Mouse (Mus musculus) limb, embryonic 15.5 days (tissue): ENCODE measurements around the gene Plxdc1. TPM values are rescaled to one million over a fixed set of nuclear protein-coding genes. Genes with fewer than 3 reads are reported as not detected.
A peak's percentile ranks its signal among the peaks of the same experiment; 100 is the strongest.

ENCODE experiments used
- ATAC-seq: fragments of 200-750 bp; cut with Nextera tagmentation; 2 replicates; pipeline ENCODE4 v1.8.0; 2017; ENCODE audit warnings: low read depth, moderate TSS enrichment; ENCODE audit not compliant: insufficient number of reproducible peaks, low FRiP score, low TSS enrichment
- H3K27ac ChIP-seq: fragments of 300-500 bp; sonication (generic); 2 replicates; pipeline ENCODE4 v1.5.1; 2015; ENCODE audit warnings: moderate library complexity, mild to moderate bottlenecking, inconsistent platforms
- H3K27me3 ChIP-seq: fragments of 300-500 bp; sonication (generic); 2 replicates; pipeline ENCODE4 v1.6.1; 2015; ENCODE audit warnings: inconsistent platforms
- H3K36me3 ChIP-seq: fragments of 300-500 bp; sonication (generic); 2 replicates; pipeline ENCODE4 v1.6.1; 2015; ENCODE audit warnings: inconsistent platforms
- H3K4me1 ChIP-seq: fragments of 300-500 bp; sonication (generic); 2 replicates; pipeline ENCODE4 v1.6.1; 2015; ENCODE audit warnings: inconsistent platforms
- H3K4me2 ChIP-seq: fragments of 300-500 bp; sonication (generic); 2 replicates; pipeline ENCODE4 v1.6.1; 2015; ENCODE audit warnings: mild to moderate bottlenecking, inconsistent platforms
- H3K4me3 ChIP-seq: fragments of 300-500 bp; sonication (generic); 2 replicates; pipeline ENCODE4 v1.5.1; 2015; ENCODE audit warnings: mild to moderate bottlenecking, inconsistent platforms
- H3K9ac ChIP-seq: fragments of 300-500 bp; sonication (generic); 2 replicates; pipeline ENCODE4 v1.6.1; 2015; ENCODE audit warnings: inconsistent platforms
- H3K9me3 ChIP-seq: fragments of 300-500 bp; sonication (generic); 2 replicates; pipeline ENCODE4 v1.6.1; 2016; ENCODE audit warnings: inconsistent platforms
- WGBS: fragments of 180-500 bp; shearing (Covaris S2); methylation state at CpG from one replicate; pipeline ENCODE4 v1.1.7; 2015; 5-methylcytosine and 5-hydroxymethylcytosine counted together
- polyA plus RNA-seq: library from polyadenylated mRNA; unstranded; fragments of >200 nt; fragmentation: Nextera tagmentation; extraction: Ambion mirVana; gene quantifications from 2 replicates; pipeline ENCODE4 v1.2.1, GENCODE M21; 2015

Gene Plxdc1
- polyA plus RNA-seq, 1 experiment from 2014 or later = 1.7 TPM

DNA sequence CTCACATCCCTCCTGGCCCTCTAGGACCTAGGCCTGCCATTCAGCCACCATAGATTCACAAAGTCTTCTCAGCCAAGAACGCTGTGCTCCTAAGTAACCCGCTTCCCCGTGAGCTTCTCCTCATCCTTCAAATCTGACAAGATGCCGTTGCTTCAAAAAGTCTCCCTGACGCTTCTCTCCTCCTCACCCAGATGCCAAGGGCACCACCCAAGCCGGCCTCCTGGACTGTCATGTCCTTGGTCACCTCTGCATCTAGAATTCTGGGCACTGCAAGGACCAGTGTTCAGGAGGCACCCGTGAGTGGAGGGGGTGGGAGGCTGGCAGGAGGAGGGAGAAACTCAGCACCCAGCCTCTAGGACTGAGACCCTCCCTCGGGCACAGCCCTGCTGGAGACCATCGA, 3.5 kb downstream of the Plxdc1 start:
- WGBS = 89% methylated on average over 9 of the region's 9 CpGs
- peaks cover 27% of the 10 kb centered on the region for H3K27me3 ChIP-seq
- H3K27ac ChIP-seq = no peak overlapping the region
- ATAC-seq = no peak
- H3K36me3 ChIP-seq = no peaks in the 10 kb centered on the region
- peaks cover 38% of the 10 kb centered on the region for H3K4me1 ChIP-seq
- no peak overlapping the region for H3K4me2 ChIP-seq
- H3K4me3 ChIP-seq = no peak overlapping the region
- H3K9ac ChIP-seq = no peak overlapping the region
- H3K9me3 ChIP-seq = no peaks in the 10 kb centered on the region

DNA sequence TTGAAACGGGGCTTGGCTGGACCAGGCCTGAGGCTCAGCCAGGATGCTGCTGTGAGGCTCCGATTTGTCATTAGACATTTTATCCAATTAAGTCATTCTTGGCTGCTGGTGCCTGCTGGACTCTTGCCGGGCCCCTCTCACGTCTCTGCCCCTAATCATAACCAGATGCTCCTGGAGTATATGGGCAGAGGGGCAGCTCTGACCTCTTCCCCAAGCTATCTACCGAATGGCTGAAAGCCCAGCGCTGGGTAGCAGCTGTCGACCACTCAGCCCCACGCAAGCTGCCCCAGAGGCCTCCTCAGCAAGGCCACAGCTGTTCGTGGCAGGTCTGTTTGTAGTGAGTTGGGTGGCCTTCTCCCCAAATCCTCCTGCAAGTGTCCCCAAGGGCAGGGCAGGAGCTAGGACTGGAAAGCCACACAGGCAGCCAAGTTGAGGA, 5.7 kb downstream of the Plxdc1 start:
- Histone ChIP-seq H3K9me3 (no peaks in the 10 kb centered on the region), H3K4me3 (no peak overlapping the region), H3K4me1 (peaks cover 19% of the 10 kb centered on the region), H3K36me3 (no peaks in the 10 kb centered on the region), H3K9ac (no peak overlapping the region), H3K27ac (peak overlapping the region; percentile 11; the same call in 1 of the 2 replicates), H3K27me3 (peaks cover 14% of the 10 kb centered on the region), H3K4me2 (0 out of 2 replicates have a peak overlapping the region, but pooled peaks have one; percentile 20)
- peak; percentile 43; the same call in 1 of the 2 replicates for ATAC-seq
- WGBS = 19% methylated on average over 9 of the region's 9 CpGs

DNA sequence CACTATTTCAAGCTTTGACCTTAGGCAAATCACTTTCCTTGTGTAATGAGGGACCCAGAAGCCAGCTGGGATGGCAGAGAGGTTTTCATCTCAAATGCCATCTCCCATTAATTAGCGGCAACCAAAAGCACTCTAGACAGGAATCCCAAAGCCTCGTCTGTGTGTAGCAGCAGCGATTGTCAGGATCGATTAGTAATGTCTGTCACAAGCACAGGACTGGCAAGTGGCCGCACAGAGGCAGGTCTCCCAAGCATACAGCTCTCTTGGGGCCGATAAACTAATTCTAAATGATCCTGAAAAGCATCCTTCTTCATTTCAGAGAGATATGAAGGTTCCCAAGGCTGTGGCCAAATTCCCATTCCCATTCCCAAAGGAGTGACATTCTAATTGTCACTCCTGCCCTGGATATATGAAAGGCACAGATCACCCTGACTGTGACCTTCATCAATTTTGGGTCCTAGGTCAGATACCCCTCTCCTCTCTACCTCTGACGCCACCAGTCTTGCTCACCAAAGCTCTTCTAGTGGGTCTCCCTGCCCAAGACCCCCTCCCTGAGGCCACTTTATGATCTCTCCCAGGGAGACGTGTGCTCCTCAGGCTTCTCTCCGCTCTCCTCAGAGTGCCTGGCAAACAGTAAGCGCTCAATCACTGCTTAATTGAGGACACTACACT, 6.3 kb downstream of the Plxdc1 start:
- Histone ChIP-seq H3K9ac (no peak overlapping the region), H3K9me3 (no peaks in the 10 kb centered on the region), H3K36me3 (no peaks in the 10 kb centered on the region), H3K27me3 (peaks cover 8% of the 10 kb centered on the region), H3K4me1 (peaks cover 19% of the 10 kb centered on the region), H3K4me3 (no peak overlapping the region), H3K4me2 (no peak overlapping the region), H3K27ac (0 out of 2 replicates have a peak overlapping the region, but pooled peaks have one; percentile 11)
- 51% methylated on average over 10 of the region's 10 CpGs for WGBS
- ATAC-seq = no peak

DNA sequence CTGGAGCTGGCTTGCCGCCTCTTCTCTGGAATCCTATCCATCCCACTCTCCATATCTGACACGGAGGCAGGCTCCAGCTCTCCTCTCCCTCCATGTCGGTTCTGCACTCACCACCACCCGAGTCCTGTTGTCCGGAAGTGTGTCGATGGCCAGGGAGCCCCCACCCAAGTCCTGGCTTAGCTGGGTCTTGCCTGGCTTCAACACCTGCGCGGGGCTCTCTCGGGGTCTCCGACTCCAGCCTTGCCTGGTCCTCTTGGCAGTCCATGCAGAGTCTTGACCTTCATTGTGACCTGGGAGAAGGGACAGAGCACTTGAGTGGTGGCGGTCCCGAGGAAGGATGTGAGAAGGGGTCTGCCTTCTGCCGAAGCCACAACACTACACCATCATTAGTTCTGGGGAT, 7.9 kb downstream of the Plxdc1 start:
- Histone ChIP-seq H3K4me3 (no peak overlapping the region), H3K9ac (no peak overlapping the region), H3K27me3 (no peaks in the 10 kb centered on the region; the same call in 1 of the 2 replicates), H3K4me2 (no peak overlapping the region), H3K9me3 (no peaks in the 10 kb centered on the region), H3K4me1 (peaks cover 19% of the 10 kb centered on the region), H3K36me3 (no peaks in the 10 kb centered on the region), H3K27ac (no peak overlapping the region)
- 83% methylated on average over 13 of the region's 13 CpGs for WGBS
- no peak for ATAC-seq

DNA sequence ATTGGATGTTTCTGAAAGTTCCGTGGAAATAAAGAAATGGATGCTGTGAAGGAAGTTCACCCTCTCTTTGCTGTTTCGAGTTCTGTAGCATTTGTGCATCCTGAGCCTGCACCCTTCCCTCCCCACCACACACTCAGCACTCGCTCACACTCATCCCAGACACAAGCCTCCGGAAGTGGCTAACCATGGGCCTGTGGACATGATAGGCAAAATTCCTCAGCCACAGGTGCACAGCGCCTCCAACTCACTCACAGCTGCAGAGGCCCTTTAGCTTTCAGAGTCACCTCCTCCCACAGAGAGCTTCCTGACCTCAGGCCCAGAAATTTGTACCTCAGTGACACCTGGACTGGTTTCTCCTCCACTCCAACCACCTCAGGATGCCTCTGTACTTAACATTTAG, 8.4 kb downstream of the Plxdc1 start:
- Histone ChIP-seq H3K27ac (no peak overlapping the region), H3K4me1 (peaks cover 19% of the 10 kb centered on the region), H3K4me3 (no peak overlapping the region), H3K36me3 (no peaks in the 10 kb centered on the region), H3K27me3 (no peaks in the 10 kb centered on the region; the same call in 1 of the 2 replicates), H3K9me3 (no peaks in the 10 kb centered on the region), H3K4me2 (no peak overlapping the region), H3K9ac (no peak overlapping the region)
- ATAC-seq = no peak
- WGBS = 73% methylated on average over 5 of the region's 5 CpGs

DNA sequence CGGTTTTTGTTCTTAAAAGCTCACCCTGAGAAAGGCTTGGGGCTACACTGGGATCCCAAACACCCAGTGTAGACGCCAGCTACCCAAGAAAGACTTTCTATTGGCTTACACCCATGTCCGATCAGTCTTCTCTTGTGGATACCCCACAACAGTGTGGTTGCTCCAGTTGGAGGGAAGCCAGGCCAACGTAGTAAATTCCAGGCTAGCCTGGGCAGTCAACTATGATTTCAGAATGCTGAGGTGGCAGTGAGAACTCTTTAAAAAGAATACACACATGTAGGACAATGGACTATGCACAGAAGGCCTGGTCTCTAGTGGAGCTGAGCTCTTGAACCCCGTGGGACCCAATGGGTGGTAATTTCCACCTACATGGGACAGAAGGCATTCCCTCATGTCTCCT, 11.5 kb downstream of the Plxdc1 start:
- Histone ChIP-seq H3K36me3 (no peaks in the 10 kb centered on the region), H3K9ac (no peak overlapping the region), H3K4me2 (no peak overlapping the region), H3K27me3 (no peaks in the 10 kb centered on the region; the same call in 1 of the 2 replicates), H3K27ac (no peak overlapping the region), H3K4me3 (no peak overlapping the region), H3K9me3 (no peaks in the 10 kb centered on the region), H3K4me1 (peaks cover 10% of the 10 kb centered on the region)
- WGBS = 80% methylated on average over 5 of the region's 5 CpGs
- ATAC-seq = no peak

DNA sequence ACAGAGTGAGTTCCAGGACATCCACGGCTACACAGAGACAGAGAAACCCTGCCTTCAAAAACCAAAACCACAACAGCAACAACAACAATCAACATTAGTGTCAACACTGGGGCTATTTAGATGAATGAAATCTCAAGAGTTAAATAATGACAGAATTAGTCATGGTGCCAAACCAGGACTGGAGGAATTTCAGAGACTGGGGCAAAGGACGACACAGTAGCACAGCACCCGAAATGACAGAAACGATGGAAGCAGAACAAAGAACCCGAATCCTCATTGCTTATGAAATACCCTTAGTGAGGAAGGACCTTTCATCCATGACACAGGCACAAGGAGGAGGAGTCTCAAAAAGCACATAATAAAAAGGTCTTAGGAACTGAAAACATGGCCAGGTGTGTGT, 12.1 kb downstream of the Plxdc1 start:
- peaks cover 10% of the 10 kb centered on the region for H3K4me1 ChIP-seq
- H3K9me3 ChIP-seq = no peaks in the 10 kb centered on the region
- H3K4me2 ChIP-seq = no peak overlapping the region
- no peaks in the 10 kb centered on the region; the same call in 1 of the 2 replicates for H3K27me3 ChIP-seq
- 85% methylated on average over 5 of the region's 5 CpGs for WGBS
- no peak for ATAC-seq
- no peak overlapping the region for H3K27ac ChIP-seq
- H3K36me3 ChIP-seq = no peaks in the 10 kb centered on the region
- no peak overlapping the region for H3K4me3 ChIP-seq
- no peak overlapping the region for H3K9ac ChIP-seq

DNA sequence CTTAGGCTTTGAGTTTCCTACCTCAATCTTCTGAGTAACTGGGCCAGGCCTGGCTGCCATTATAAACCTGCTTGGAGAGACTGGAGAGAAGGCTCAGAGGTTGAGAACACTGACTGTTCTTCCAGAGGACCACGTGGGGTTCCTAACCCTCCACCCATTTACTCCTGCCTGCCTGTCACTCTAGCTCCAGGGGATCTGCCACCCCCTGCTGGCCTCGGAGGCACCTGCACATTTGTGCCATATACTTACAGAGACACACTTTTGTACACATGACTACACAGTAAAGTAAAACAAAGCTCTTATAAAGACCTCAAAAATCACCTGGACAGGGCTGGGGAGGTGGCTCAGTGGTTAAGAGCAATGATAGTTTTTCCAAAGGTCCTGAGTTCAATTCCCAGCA, 13.8 kb downstream of the Plxdc1 start:
- Histone ChIP-seq H3K9ac (no peak overlapping the region), H3K4me1 (peaks cover 11% of the 10 kb centered on the region), H3K27ac (no peak overlapping the region), H3K36me3 (no peaks in the 10 kb centered on the region), H3K4me2 (no peak overlapping the region), H3K9me3 (no peaks in the 10 kb centered on the region), H3K4me3 (no peak overlapping the region), H3K27me3 (no peaks in the 10 kb centered on the region; the same call in 1 of the 2 replicates)
- WGBS = 81% methylated on average over 2 of the region's 2 CpGs
- ATAC-seq = no peak

DNA sequence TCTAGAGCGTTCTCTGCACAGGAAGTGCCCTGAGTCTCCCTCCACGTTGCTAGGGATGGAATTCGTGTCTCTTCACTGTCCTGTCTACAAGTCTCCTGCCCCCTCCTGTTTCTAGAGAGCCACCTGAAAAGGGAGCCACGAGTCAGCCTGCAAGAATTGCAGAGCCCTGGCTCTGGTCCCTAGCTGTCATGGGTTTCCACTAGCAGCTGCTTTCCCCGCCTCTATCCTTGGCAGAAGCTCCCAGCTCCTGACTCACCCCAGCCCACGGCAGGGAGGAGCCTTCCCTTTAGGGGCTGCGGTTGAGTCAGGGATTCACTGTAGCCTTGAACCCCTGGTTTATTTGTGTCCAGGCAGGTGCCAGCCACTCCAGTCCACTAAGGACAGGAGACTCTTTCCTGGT, 15.0 kb downstream of the Plxdc1 start:
- no peak overlapping the region for H3K4me2 ChIP-seq
- WGBS = 21% methylated on average over 7 of the region's 7 CpGs
- ATAC-seq = peak; percentile 62; the same call in 1 of the 2 replicates

DNA sequence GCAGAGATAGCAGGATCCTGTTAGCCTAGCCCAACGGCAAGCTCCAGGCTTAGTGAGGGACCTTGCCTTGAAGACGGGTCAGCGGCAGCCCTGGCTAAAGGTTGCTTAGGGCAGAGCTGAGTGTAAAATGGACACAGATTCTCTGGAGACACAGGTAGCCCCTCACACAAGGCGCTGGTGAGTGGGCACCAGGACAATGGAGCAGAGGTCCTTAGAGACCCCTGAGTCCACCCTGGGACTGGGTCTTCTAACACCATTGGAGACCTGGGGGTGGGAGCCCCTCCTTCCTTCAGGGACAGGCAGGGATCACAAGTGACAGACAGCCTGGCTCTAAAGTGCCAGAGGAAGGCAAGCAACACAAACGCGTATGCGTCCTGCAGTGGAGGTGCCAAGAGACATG, 15.5 kb downstream of the Plxdc1 start:
- Histone ChIP-seq H3K36me3 (no peaks in the 10 kb centered on the region), H3K27ac (no peak overlapping the region)

More for the DNA sequence above, 15.0 kb downstream of the Plxdc1 start:
- H3K4me3 ChIP-seq = no peak overlapping the region
- peaks cover 17% of the 10 kb centered on the region for H3K4me1 ChIP-seq
- H3K9me3 ChIP-seq = no peaks in the 10 kb centered on the region
- H3K36me3 ChIP-seq = no peaks in the 10 kb centered on the region
- H3K9ac ChIP-seq = no peak overlapping the region
- H3K27me3 ChIP-seq = no peaks in the 10 kb centered on the region; the same call in 1 of the 2 replicates
- H3K27ac ChIP-seq = no peak overlapping the region

DNA sequence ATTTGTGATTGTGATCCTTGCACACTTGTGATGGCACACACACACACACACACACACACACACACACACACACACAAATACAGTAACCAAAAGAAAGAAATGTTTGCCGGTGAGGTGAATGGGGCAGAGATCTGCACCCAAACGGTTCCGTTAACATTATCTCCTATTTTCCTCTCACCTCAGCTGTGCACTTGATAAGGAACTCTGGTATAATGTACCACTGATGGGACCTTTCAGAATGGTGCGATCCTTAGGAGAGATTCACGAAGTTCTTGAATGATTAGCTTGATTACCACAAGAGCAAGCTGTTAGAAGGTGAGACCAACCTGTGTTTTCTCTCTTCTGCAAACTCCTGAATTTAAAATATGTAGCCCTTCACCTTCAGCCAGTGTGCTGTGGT, 17.9 kb downstream of the Plxdc1 start:
- H3K4me1 ChIP-seq = peaks cover 17% of the 10 kb centered on the region
- H3K36me3 ChIP-seq = no peaks in the 10 kb centered on the region
- 85% methylated on average over 5 of the region's 5 CpGs for WGBS
- no peaks in the 10 kb centered on the region for H3K9me3 ChIP-seq
- no peak overlapping the region for H3K27ac ChIP-seq
- H3K4me2 ChIP-seq = no peak overlapping the region
- H3K9ac ChIP-seq = no peak overlapping the region
- H3K27me3 ChIP-seq = no peaks in the 10 kb centered on the region
- no peak for ATAC-seq
- no peak overlapping the region for H3K4me3 ChIP-seq

More for the DNA sequence above, 15.5 kb downstream of the Plxdc1 start:
- ATAC-seq = no peak
- Histone ChIP-seq H3K4me2 (no peak overlapping the region), H3K4me3 (no peak overlapping the region), H3K27me3 (no peaks in the 10 kb centered on the region; the same call in 1 of the 2 replicates), H3K9ac (no peak overlapping the region), H3K9me3 (no peaks in the 10 kb centered on the region), H3K4me1 (peaks cover 17% of the 10 kb centered on the region)
- WGBS = 83% methylated on average over 7 of the region's 7 CpGs

DNA sequence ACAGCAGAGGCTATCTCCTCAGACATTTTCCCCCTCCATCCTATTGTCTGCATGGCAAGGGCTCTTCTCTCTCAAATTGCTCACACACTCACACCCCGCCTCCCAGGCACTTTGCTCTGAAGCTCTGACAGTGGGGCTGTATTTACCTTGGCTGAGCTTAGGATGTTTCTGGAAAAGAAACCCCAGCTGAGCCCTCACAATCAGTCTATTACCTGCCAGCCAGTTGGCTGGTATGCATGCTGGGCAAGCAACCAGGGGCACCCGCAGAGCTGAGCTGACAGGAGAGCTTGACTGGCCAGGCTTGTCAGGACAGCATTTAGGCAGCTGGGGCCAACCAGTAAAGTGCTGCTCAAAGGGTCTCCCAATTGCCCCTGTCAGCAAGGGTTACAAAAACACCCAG, 19.1 kb downstream of the Plxdc1 start:
- Histone ChIP-seq H3K27ac (no peak overlapping the region), H3K36me3 (no peaks in the 10 kb centered on the region), H3K9ac (no peak overlapping the region), H3K9me3 (no peaks in the 10 kb centered on the region), H3K4me2 (no peak overlapping the region), H3K4me1 (peaks cover 17% of the 10 kb centered on the region), H3K27me3 (no peaks in the 10 kb centered on the region), H3K4me3 (no peak overlapping the region)
- ATAC-seq = 0 out of 2 replicates have a peak, but pooled peaks have one; percentile 37
- WGBS = 54% methylated on average over 2 of the region's 2 CpGs
